Mouse (Mus musculus): ENCODE results near the gene Il34. TPM values are rescaled to one million over a fixed set of nuclear protein-coding genes. Genes with fewer than 3 reads are reported as not detected.

Il34 gene
- polyA plus RNA-seq, 1 experiment = not detected

DNA sequence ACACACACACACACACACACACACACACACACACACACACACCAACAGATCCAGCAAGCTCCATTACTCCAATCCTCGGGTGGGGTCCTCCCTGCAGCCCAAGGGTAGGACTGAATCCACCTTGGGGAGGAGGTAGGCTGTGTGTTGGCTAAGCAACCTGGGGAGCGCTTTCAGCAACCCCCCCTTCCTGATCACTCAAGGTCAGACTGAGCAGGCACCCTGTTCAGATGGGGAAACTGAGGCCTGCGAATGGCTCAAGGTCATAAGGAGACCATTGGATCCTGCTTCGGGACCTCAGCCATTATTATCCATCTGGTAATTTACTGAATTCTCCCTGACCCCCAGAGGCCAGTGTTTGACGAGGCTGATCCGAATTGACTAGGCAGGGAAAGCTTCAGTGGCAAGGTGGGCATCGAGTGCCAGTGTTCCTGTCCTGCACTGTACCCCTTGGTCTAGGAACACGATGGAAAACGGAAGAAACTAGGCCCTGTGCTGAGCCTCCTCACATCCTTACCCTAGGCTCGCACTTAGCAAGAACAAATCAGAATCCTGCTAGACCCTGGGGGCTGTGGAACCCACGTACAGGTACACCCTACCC is 83.2 kb downstream of the Il34 start:
- no peaks in the 10 kb centered on the region for H3K9me3 ChIP-seq (ENCODE audit: control insufficient read depth, low read length)
- H3K27me3 ChIP-seq (ENCODE audit: control insufficient read depth) = peaks cover 51% of the 10 kb centered on the region
- H3K4me1 ChIP-seq (ENCODE audit: control insufficient read depth) = no peaks in the 10 kb centered on the region; the same call in none of the 2 replicates
- H3K36me3 ChIP-seq (ENCODE audit: control insufficient read depth) = no peaks in the 10 kb centered on the region; the same call in 1 of the 2 replicates
- TF ChIP-seq TAL1 (IDR thresholded peaks at IDR 0.05; ENCODE audit: low read length) (no peak), GATA1 (IDR thresholded peaks at IDR 0.05; ENCODE audit: low read length) (no peak)
- no peak overlapping the region for H3K4me3 ChIP-seq (replicated peaks)

GRCm38 (mm10) chr8:110721606-110722413 is 83.9 kb downstream of the Il34 start:
- Histone ChIP-seq H3K27me3 (ENCODE audit: control insufficient read depth) (peaks cover 51% of the 10 kb centered on the region), H3K36me3 (ENCODE audit: control insufficient read depth) (no peaks in the 10 kb centered on the region), H3K9me3 (ENCODE audit: control insufficient read depth, low read length) (no peaks in the 10 kb centered on the region), H3K4me3 (replicated peaks) (peak overlapping the region; percentile 52), H3K4me1 (ENCODE audit: control insufficient read depth) (no peaks in the 10 kb centered on the region; the same call in 1 of the 2 replicates)
- TF ChIP-seq GATA1 (IDR thresholded peaks at IDR 0.05; ENCODE audit: low read length) (no peak), TAL1 (IDR thresholded peaks at IDR 0.05; ENCODE audit: low read length) (no peak)

DNA sequence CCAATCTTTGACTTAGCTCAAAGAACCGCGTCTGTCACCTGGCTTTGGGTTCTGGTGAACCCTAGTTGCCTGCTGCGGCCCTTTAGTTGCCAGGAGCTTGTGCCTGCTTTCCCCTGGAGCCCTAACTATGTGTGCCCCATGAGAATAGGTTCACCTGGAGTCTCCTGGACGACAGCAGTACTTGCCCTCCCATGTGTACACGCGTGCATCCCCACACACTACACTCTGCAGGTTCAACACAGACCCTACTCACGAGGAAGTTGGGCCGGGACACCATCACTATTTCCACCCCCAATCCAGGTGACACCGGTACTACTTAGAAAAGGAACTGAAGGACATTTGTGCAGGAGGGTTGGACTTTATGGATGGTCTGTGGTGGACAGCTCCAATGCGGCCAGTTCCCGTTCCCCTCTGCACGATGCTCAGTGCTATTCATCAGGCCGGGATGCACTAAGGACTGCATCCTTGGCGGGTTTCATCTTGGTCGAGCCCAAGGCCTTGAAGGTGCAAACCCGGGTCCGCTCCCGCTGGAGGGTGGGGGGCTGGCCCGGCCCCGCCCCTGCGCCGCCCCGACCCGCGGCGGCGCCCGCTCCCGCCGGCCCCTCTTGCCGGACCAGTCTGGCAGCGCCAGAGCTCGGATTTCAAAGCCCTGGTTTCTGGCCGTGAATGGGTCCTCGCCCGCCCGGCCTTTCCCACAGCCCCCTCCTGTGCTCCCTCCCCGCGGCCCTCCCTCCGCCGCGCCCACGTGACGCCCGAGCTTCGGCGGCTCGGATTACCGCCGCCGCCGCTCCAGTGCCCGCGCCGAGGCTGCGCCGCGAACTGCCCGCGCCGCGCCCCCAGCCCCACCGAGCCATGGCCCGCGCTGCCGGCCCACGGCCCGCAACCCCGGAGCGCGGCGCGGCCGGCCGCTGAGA is 84.8 kb downstream of the Il34 start, which contains the start of gene Mtss1l:
Gene Mtss1l (plus strand): TSS at position 792 of the 914 bp plus-strand sequence.
- Histone ChIP-seq H3K27me3 (ENCODE audit: control insufficient read depth) (peaks cover 51% of the 10 kb centered on the region), H3K4me3 (replicated peaks) (peak within 1 kb of the TSS; percentile 52), H3K36me3 (ENCODE audit: control insufficient read depth) (peaks cover 3% of the 10 kb centered on the region; the same call in 1 of the 2 replicates), H3K4me1 (ENCODE audit: control insufficient read depth) (no peaks in the 10 kb centered on the region; the same call in 1 of the 2 replicates), H3K9me3 (ENCODE audit: control insufficient read depth, low read length) (no peaks in the 10 kb centered on the region)
- TF ChIP-seq GATA1 (IDR thresholded peaks at IDR 0.05; ENCODE audit: low read length) (no peak), TAL1 (IDR thresholded peaks at IDR 0.05; ENCODE audit: low read length) (no peak)

DNA sequence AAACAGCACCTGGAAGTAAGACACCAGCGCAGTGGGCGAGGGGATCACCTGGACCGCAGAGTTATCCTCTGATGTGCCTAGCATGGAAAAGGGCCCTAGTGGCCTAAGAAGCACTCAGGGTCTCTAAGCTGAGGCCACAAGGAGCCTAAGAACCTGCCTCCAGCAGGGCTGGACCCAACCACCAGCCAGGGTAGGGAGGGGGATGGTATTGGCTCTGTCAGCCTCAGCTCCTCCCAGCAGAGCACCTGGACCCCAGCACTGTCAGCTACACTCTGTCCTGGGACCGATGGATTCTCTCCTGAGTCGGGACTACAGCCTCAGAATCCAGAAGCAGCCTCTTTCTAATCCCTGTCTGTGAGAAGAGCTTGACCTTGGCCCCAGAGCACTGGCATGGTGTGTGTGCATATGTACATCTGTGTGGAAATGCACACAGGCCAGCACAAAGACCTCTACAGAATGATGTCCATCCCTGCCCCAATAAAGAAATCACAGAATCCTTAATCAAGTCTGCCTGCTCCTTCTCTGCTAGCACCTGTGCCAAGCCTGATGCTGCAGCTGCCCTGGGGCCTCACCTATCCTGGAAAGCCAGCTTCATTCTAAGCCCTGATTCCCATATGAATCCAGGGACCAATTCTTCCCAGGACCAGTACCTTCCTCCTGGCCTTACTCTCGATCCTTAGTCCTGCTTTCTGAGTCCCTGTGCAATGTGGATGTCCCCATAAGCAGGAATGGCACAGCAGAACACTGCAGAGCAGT is 85.6 kb downstream of the Il34 start:
- H3K27me3 ChIP-seq (ENCODE audit: control insufficient read depth) = peaks cover 51% of the 10 kb centered on the region
- peaks cover 7% of the 10 kb centered on the region for H3K36me3 ChIP-seq (ENCODE audit: control insufficient read depth)
- H3K4me3 ChIP-seq (replicated peaks) = no peak overlapping the region
- H3K4me1 ChIP-seq (ENCODE audit: control insufficient read depth) = no peaks in the 10 kb centered on the region; the same call in 1 of the 2 replicates
- H3K9me3 ChIP-seq (ENCODE audit: control insufficient read depth, low read length) = no peaks in the 10 kb centered on the region
- no peak for TF ChIP-seq GATA1 (IDR thresholded peaks at IDR 0.05; ENCODE audit: low read length)
- TF ChIP-seq TAL1 (IDR thresholded peaks at IDR 0.05; ENCODE audit: low read length) = no peak

GRCm38 (mm10) chr8:110718969-110719670 is 86.6 kb downstream of the Il34 start:
- Histone ChIP-seq H3K36me3 (ENCODE audit: control insufficient read depth) (peaks cover 14% of the 10 kb centered on the region), H3K9me3 (ENCODE audit: control insufficient read depth, low read length) (no peaks in the 10 kb centered on the region), H3K4me3 (replicated peaks) (no peak overlapping the region), H3K4me1 (ENCODE audit: control insufficient read depth) (no peaks in the 10 kb centered on the region; the same call in 1 of the 2 replicates), H3K27me3 (ENCODE audit: control insufficient read depth) (peaks cover 51% of the 10 kb centered on the region)
- TF ChIP-seq TAL1 (IDR thresholded peaks at IDR 0.05; ENCODE audit: low read length) (no peak), GATA1 (IDR thresholded peaks at IDR 0.05; ENCODE audit: low read length) (no peak)

- peaks cover 47% of the 10 kb centered on the region for H3K27me3 ChIP-seq (ENCODE audit: control insufficient read depth)
- H3K36me3 ChIP-seq (ENCODE audit: control insufficient read depth) = peaks cover 22% of the 10 kb centered on the region
- H3K4me1 ChIP-seq (ENCODE audit: control insufficient read depth) = no peaks in the 10 kb centered on the region; the same call in 1 of the 2 replicates
- H3K9me3 ChIP-seq (ENCODE audit: control insufficient read depth, low read length) = no peaks in the 10 kb centered on the region
- TF ChIP-seq TAL1 (IDR thresholded peaks at IDR 0.05; ENCODE audit: low read length) (no peak), GATA1 (IDR thresholded peaks at IDR 0.05; ENCODE audit: low read length) (no peak)
- H3K4me3 ChIP-seq (replicated peaks) = no peak overlapping the region
These were observed 87.3 kb downstream of the Il34 start for GRCm38 (mm10) chr8:110718209-110718968.

- no peaks in the 10 kb centered on the region for H3K9me3 ChIP-seq (ENCODE audit: control insufficient read depth, low read length)
- peaks cover 35% of the 10 kb centered on the region for H3K27me3 ChIP-seq (ENCODE audit: control insufficient read depth)
- TF ChIP-seq TAL1 (IDR thresholded peaks at IDR 0.05; ENCODE audit: low read length) = no peak
- TF ChIP-seq GATA1 (IDR thresholded peaks at IDR 0.05; ENCODE audit: low read length) = no peak
- peaks cover 34% of the 10 kb centered on the region for H3K36me3 ChIP-seq (ENCODE audit: control insufficient read depth)
- no peak overlapping the region for H3K4me3 ChIP-seq (replicated peaks)
- H3K4me1 ChIP-seq (ENCODE audit: control insufficient read depth) = no peaks in the 10 kb centered on the region; the same call in 1 of the 2 replicates
These were observed 88.6 kb downstream of the Il34 start for GRCm38 (mm10) chr8:110717131-110717530.

All from erythroblast, embryonic 14.5 days (primary cell).